ENCODE assay signal across 21 mouse cellular contexts in genomic region chr2:121761281-121761795, GRCm38 (mm10). TPM values are rescaled to one million over a fixed set of nuclear protein-coding genes. Genes with fewer than 3 reads are reported as not detected.
"Had no signal": no experiment of that assay in that cellular context is flagged by ENCODE, and none has a peak within 500 bp of the region (broad histone marks: within the 10 kb centered on the region; RNA-seq: fewer than 3 reads in every experiment).

No protein-coding gene starts in this region.

- ATAC-seq: liver, postnatal 0 days; lung, postnatal 0 days; midbrain, embryonic 13.5 days had no signal

- H3K9ac ChIP-seq: limb, embryonic 12.5 days; limb, embryonic 15.5 days; liver, embryonic 14.5 days; liver, postnatal 0 days; lung, embryonic 14.5 days; midbrain, embryonic 13.5 days; stomach, embryonic 15.5 days had no signal

- H3K27ac ChIP-seq: limb, embryonic 12.5 days; limb, embryonic 15.5 days; liver, embryonic 14.5 days; macrophage; midbrain, embryonic 13.5 days; stomach, embryonic 15.5 days had no signal

- H3K9me3 ChIP-seq: limb, embryonic 12.5 days; limb, embryonic 15.5 days; midbrain, embryonic 13.5 days; stomach, embryonic 15.5 days had no signal

- H3K4me2 ChIP-seq: limb, embryonic 12.5 days; limb, embryonic 15.5 days; liver, embryonic 11.5 days; lung, embryonic 14.5 days; midbrain, embryonic 13.5 days; stomach, embryonic 15.5 days had no signal

- H3K36me3 ChIP-seq: limb, embryonic 12.5 days; limb, embryonic 15.5 days; midbrain, embryonic 13.5 days; stomach, embryonic 15.5 days had no signal

- H3K4me1 ChIP-seq: limb, embryonic 12.5 days; limb, embryonic 15.5 days; stomach, embryonic 15.5 days had no signal

- H3K27me3 ChIP-seq: limb, embryonic 12.5 days; limb, embryonic 15.5 days; midbrain, embryonic 13.5 days; stomach, embryonic 15.5 days had no signal

- DNase-seq: kidney, adult 9 months; kidney, postnatal 14 days; kidney, postnatal 4 days; left cerebral cortex, postnatal 4 days; liver, postnatal 0 days; lung, embryonic 14.5 days; right cerebral cortex, adult 18-20 months; right cerebral cortex, postnatal 14 days; right cerebral cortex, postnatal 4 days; thymus, adult 2 months; thymus, postnatal 14 days; thymus, postnatal 4 days had no signal

- H3K4me3 ChIP-seq: limb, embryonic 12.5 days; limb, embryonic 15.5 days; midbrain, embryonic 13.5 days; stomach, embryonic 15.5 days had no signal

RNA-seq across cellular contexts. Expression of gene Frmd5, which starts 45.5 kb away (rescaled TPM):
- total RNA-seq: megakaryocyte, adult 5-6 weeks had no signal
- polyA plus RNA-seq: macrophage had no signal
